Mouse (Mus musculus) limb, embryonic 12.5 days (tissue): ENCODE data around the gene Tspo. TPM values are rescaled to one million over a fixed set of nuclear protein-coding genes. Genes with fewer than 3 reads are reported as not detected.

Experiments
- ATAC-seq: fragments of 200-750 bp; cut with Nextera tagmentation; 2 replicates; pipeline ENCODE4 v1.8.0; 2017; ENCODE audit warnings: low read depth, moderate TSS enrichment; ENCODE audit not compliant: insufficient number of reproducible peaks, insufficient read depth, low FRiP score, low TSS enrichment
- H3K27ac ChIP-seq: fragments of 300-500 bp; sonication (generic); 2 replicates; pipeline ENCODE4 v1.5.1; 2016; ENCODE audit warnings: mild to moderate bottlenecking, moderate library complexity
- H3K27me3 ChIP-seq: fragments of 300-500 bp; sonication (generic); 2 replicates; pipeline ENCODE4 v1.6.1; 2016; ENCODE audit warnings: mild to moderate bottlenecking, moderate library complexity
- H3K36me3 ChIP-seq: fragments of 300-500 bp; sonication (generic); 2 replicates; pipeline ENCODE4 v1.6.1; 2016; ENCODE audit warnings: mild to moderate bottlenecking, moderate library complexity
- H3K4me1 ChIP-seq: fragments of 300-500 bp; sonication (generic); replicated peaks from 2 replicates; pipeline ENCODE4 v1.6.1; 2016
- H3K4me2 ChIP-seq: fragments of 300-500 bp; sonication (generic); 2 replicates; pipeline ENCODE4 v1.6.1; 2016; ENCODE audit warnings: mild to moderate bottlenecking, moderate library complexity
- H3K4me3 ChIP-seq: fragments of 300-500 bp; sonication (generic); replicated peaks from 2 replicates; pipeline ENCODE4 v1.5.1; 2016; ENCODE audit warnings: mild to moderate bottlenecking
- H3K9ac ChIP-seq: fragments of 300-500 bp; sonication (generic); replicated peaks from 2 replicates; pipeline ENCODE4 v1.6.1; 2016; ENCODE audit warnings: mild to moderate bottlenecking, moderate library complexity
- H3K9me3 ChIP-seq: fragments of 300-500 bp; sonication (generic); 2 replicates; pipeline ENCODE4 v1.6.1; 2016; ENCODE audit warnings: mild to moderate bottlenecking, moderate library complexity
- WGBS: fragments of 180-500 bp; shearing (Covaris S2); methylation state at CpG from one replicate; pipeline ENCODE4 v1.1.7; 2016; 5-methylcytosine and 5-hydroxymethylcytosine counted together
- polyA plus RNA-seq: library from polyadenylated mRNA; unstranded; fragments of >200 nt; fragmentation: Nextera tagmentation; extraction: Ambion mirVana; gene quantifications from 2 replicates; pipeline ENCODE4 v1.2.1, GENCODE M21; 2016

The Tspo gene
- polyA plus RNA-seq, 1 experiment from 2014 or later = 54.2 TPM

GRCm38 (mm10) chr15:83546029-83546428 lies 17.4 kb upstream of the Tspo start:
- H3K36me3 ChIP-seq = peaks cover 60% of the 10 kb centered on the region
- H3K27me3 ChIP-seq = no peaks in the 10 kb centered on the region
- no peaks in the 10 kb centered on the region for H3K4me1 ChIP-seq
- no peak for ATAC-seq
- no peaks in the 10 kb centered on the region for H3K9me3 ChIP-seq
- 93% methylated on average over 7 of the region's 7 CpGs for WGBS
- H3K9ac ChIP-seq = no peak overlapping the region
- no peak overlapping the region for H3K4me3 ChIP-seq
- no peak overlapping the region for H3K4me2 ChIP-seq
- no peak overlapping the region for H3K27ac ChIP-seq

GRCm38 (mm10) chr15:83547144-83547543 lies 16.2 kb upstream of the Tspo start:
- no peaks in the 10 kb centered on the region for H3K4me1 ChIP-seq

GRCm38 (mm10) chr15:83550137-83550536 lies 13.3 kb upstream of the Tspo start:
- ATAC-seq = no peak
- H3K36me3 ChIP-seq = peaks cover 78% of the 10 kb centered on the region
- 74% methylated on average over 2 of the region's 2 CpGs for WGBS

More at GRCm38 (mm10) chr15:83547144-83547543, 16.2 kb upstream of the Tspo start:
- Histone ChIP-seq H3K9ac (no peak overlapping the region), H3K36me3 (peaks cover 71% of the 10 kb centered on the region), H3K27me3 (no peaks in the 10 kb centered on the region), H3K4me3 (no peak overlapping the region), H3K27ac (no peak overlapping the region), H3K9me3 (no peaks in the 10 kb centered on the region), H3K4me2 (no peak overlapping the region)
- ATAC-seq = no peak
- WGBS = 90% methylated on average over 8 of the region's 8 CpGs

GRCm38 (mm10) chr15:83553831-83554230 lies 9.6 kb upstream of the Tspo start:
- no peak for ATAC-seq
- Histone ChIP-seq H3K9me3 (no peaks in the 10 kb centered on the region), H3K27me3 (no peaks in the 10 kb centered on the region), H3K4me1 (peaks cover 10% of the 10 kb centered on the region), H3K27ac (no peak overlapping the region), H3K9ac (no peak overlapping the region), H3K4me2 (no peak overlapping the region), H3K36me3 (peaks cover 42% of the 10 kb centered on the region), H3K4me3 (no peak overlapping the region)

More at GRCm38 (mm10) chr15:83550137-83550536, 13.3 kb upstream of the Tspo start:
- Histone ChIP-seq H3K9me3 (no peaks in the 10 kb centered on the region), H3K4me2 (no peak overlapping the region), H3K27me3 (no peaks in the 10 kb centered on the region), H3K4me1 (peaks cover 7% of the 10 kb centered on the region), H3K4me3 (no peak overlapping the region), H3K27ac (no peak overlapping the region), H3K9ac (no peak overlapping the region)

GRCm38 (mm10) chr15:83555161-83555974 lies 8.0 kb upstream of the Tspo start:
- H3K9ac ChIP-seq = peak overlapping the region; percentile 97
- H3K4me1 ChIP-seq = peaks cover 10% of the 10 kb centered on the region
- H3K9me3 ChIP-seq = no peaks in the 10 kb centered on the region
- H3K4me2 ChIP-seq = peak overlapping the region; percentile 79
- peaks cover 27% of the 10 kb centered on the region for H3K36me3 ChIP-seq
- H3K27ac ChIP-seq = peak overlapping the region; percentile 91
- peak overlapping the region; percentile 89 for H3K4me3 ChIP-seq
- peak; percentile 84; the same call in 1 of the 2 replicates for ATAC-seq
- WGBS = 1% methylated on average over 74 of the region's 74 CpGs
- no peaks in the 10 kb centered on the region for H3K27me3 ChIP-seq

- 62% methylated on average over 5 of the region's 5 CpGs for WGBS
- Histone ChIP-seq H3K27ac (no peak overlapping the region), H3K4me3 (no peak overlapping the region), H3K9me3 (no peaks in the 10 kb centered on the region), H3K9ac (no peak overlapping the region), H3K27me3 (peaks cover 6% of the 10 kb centered on the region; the same call in 1 of the 2 replicates), H3K4me1 (peaks cover 10% of the 10 kb centered on the region), H3K36me3 (no peaks in the 10 kb centered on the region), H3K4me2 (no peak overlapping the region)
- ATAC-seq = no peak
Measured at GRCm38 (mm10) chr15:83560941-83561477, 2.4 kb upstream of the Tspo start.

GRCm38 (mm10) chr15:83562626-83563270 lies 644 bp upstream of the Tspo start:
- peaks cover 6% of the 10 kb centered on the region; the same call in 1 of the 2 replicates for H3K27me3 ChIP-seq
- H3K27ac ChIP-seq = peak overlapping the region; percentile 42
- H3K9ac ChIP-seq = peak overlapping the region; percentile 59; the same call in 1 of the 2 replicates
- 31% methylated on average over 15 of the region's 15 CpGs for WGBS
- H3K4me2 ChIP-seq = peak overlapping the region; percentile 95
- no peaks in the 10 kb centered on the region for H3K9me3 ChIP-seq
- H3K36me3 ChIP-seq = no peaks in the 10 kb centered on the region
- 0 out of 2 replicates have a peak, but pooled peaks have one; percentile 12 for ATAC-seq
- peaks cover 10% of the 10 kb centered on the region for H3K4me1 ChIP-seq
- H3K4me3 ChIP-seq = peak overlapping the region; percentile 46

GRCm38 (mm10) chr15:83563857-83564651 lies 662 bp downstream of the Tspo start:
- H3K4me2 ChIP-seq = peak overlapping the region; percentile 95
- WGBS = 2% methylated on average over 27 of the region's 27 CpGs
- peaks cover 10% of the 10 kb centered on the region for H3K4me1 ChIP-seq
- H3K27ac ChIP-seq = peak overlapping the region; percentile 36; the same call in 1 of the 2 replicates
- H3K27me3 ChIP-seq = peaks cover 6% of the 10 kb centered on the region; the same call in 1 of the 2 replicates
- ATAC-seq = peak; percentile 48
- H3K4me3 ChIP-seq = peak overlapping the region; percentile 46
- no peaks in the 10 kb centered on the region for H3K9me3 ChIP-seq
- no peaks in the 10 kb centered on the region for H3K36me3 ChIP-seq
- peak overlapping the region; percentile 59 for H3K9ac ChIP-seq

GRCm38 (mm10) chr15:83565434-83565833 lies 2.0 kb downstream of the Tspo start:
- H3K9ac ChIP-seq = no peak overlapping the region
- H3K4me3 ChIP-seq = no peak overlapping the region
- H3K4me2 ChIP-seq = no peak overlapping the region
- peaks cover 6% of the 10 kb centered on the region; the same call in 1 of the 2 replicates for H3K27me3 ChIP-seq
- no peaks in the 10 kb centered on the region for H3K9me3 ChIP-seq
- H3K27ac ChIP-seq = no peak overlapping the region
- H3K4me1 ChIP-seq = peaks cover 10% of the 10 kb centered on the region
- H3K36me3 ChIP-seq = no peaks in the 10 kb centered on the region
- WGBS = 87% methylated on average over 3 of the region's 3 CpGs
- ATAC-seq = no peak

GRCm38 (mm10) chr15:83566006-83566405 lies 2.6 kb downstream of the Tspo start:
- H3K27me3 ChIP-seq = peaks cover 6% of the 10 kb centered on the region; the same call in 1 of the 2 replicates
- no peak overlapping the region for H3K27ac ChIP-seq
- no peak overlapping the region for H3K4me2 ChIP-seq
- no peaks in the 10 kb centered on the region for H3K36me3 ChIP-seq
- H3K4me3 ChIP-seq = no peak overlapping the region
- ATAC-seq = no peak
- H3K9ac ChIP-seq = no peak overlapping the region
- peaks cover 10% of the 10 kb centered on the region for H3K4me1 ChIP-seq
- 78% methylated on average over 5 of the region's 5 CpGs for WGBS
- no peaks in the 10 kb centered on the region for H3K9me3 ChIP-seq
